Mouse (Mus musculus) liver (tissue): ENCODE measurements around the gene Prm3.

ENCODE experiments used
- DNase-seq: peaks from one replicate; pipeline ENCODE4 v3.0.0-alpha.2; 2020; ENCODE audit warnings: mixed read lengths

Prm3 gene

DNA sequence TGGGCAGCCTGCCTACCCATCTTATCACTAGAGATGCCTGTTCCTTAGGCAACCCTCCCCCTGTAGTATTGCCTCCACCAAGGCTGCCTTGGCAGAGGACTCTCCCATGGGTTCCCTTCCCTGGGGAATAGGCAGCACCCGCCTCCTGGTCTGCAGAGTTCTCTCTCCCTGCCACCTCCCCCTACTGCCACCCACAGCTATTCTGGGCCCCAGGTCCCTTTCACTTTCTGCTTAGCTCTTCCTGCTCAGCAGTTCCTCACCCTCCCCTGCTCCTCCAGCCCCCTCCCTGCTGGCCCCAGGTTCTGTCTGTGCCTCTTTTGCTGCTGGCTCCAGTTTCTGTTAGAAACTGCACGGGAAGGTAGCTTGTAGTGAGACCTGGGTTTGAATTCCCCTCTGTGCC is 21.1 kb downstream of the Prm3 start:
- DNase-seq: no peak

DNA sequence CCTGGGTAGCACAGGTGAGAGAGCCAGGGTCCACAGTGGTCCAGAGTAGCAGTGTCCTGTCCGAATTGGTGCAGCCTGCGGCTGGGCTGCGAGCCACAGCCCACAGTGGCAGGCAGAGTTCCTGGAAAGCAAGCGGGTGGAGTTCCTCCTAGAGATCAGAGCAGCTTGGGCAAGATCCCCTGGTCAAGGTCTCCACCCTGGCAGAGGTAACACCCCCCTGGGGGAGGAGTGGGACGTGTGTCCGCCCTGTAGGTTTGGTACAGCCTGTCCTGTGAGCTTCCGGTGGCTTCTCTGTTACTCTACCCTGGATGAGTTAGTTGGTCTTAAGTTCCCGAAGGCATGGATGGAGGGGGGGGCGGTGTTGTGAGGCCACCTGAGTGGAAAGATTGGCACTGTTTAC is 21.9 kb downstream of the Prm3 start:
- DNase-seq: peak; percentile 35

DNA sequence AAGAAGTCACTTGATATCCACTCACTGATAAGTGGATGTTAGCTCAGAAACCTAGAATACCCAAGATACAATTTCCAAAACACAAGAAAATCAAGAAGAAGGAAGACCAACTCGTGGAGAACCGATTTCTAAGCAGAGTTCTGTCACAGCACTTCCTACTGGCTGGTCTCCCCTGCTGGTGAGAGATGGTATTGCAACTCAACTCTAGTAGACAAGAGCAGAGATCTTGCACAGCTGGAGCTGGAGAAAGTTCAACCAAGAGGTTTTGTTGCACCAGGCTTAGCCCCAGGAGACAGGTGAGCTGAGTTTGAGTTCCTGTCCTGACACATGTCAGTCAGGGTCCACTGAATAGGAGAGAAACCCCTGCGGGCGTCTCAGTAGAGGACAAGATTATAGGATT is 23.6 kb downstream of the Prm3 start:
- DNase-seq: peak; percentile 69

DNA sequence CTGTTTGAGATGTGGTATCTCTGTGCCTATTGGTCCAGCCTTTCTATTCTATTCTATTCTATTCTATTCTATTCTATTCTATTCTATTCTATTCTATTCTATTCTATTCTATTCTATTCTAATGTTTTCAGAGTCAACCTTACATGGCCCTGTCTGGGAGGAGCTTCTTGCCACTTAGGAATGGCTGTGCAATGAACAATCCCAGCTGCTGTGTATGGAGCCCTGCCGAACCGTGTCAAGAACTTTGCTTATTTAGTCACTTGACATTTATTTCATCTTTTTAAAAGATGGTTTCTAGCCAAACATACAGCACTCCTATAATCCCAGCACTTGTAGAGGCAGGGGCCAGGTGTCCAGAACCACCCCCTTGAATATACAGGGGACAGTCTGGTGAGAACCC is 26.4 kb downstream of the Prm3 start:
- no peak for DNase-seq

DNA sequence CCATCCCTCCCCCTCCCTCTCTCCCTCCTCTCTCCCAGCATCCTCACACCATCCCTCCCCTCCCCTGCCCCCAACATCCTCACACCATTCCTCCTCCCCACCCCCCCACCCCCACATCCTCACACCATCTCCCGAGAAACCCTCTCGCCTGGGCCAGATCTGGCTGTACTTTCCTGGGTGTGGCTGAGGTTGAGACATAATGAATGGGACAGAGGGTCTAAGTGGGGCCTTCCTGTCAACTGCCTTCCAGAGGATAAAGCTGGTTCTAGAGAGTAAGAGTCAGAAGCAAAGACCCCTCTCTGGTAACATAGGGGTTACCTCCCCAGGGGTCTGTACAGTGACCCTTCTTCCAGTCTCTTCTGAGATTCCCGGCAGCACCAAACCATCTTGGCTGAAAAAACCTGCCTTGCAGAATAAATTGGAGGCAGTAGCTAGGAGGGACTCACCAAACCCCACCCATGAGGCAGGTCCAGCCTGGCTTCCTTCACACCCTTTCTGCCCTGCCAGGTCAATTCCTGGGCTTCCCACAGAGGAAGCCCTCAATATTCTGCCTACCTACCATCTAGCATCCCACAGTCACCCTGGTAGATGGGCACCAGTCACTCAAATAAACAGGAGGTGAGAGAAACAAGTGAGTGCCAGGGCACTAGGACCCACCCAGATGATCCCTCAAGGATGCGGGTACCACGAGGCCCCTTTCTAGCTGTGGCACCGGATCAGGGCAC is 27.0 kb downstream of the Prm3 start:
- DNase-seq: no peak

DNA sequence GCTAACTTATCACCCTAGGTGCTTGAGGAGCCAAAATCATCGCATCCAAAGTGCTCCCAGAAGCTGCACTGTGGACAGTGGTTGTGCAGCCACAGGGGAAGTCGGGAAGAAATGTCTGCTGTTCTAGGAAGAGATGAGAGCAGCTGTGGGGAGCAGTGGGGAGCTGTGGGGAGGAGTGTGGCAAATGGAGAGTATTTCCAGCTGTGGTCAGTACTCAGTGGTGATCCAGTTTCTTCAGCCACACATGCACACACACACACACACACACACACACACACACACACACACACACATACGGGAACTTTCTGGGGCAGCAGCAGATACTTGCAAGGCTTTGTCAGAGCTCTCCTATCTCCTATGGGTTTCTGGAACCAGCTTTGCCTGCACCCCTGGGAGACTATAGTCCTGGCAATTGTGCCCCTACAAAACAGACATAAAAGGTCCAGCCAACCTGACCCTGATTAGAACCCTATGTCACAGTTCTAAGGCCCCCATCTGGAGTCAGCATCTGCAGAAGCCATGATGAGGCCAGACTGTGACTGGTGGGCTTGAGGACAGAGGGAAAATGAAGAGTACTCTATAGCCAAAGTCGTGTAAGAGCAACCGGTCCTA is 28.0 kb downstream of the Prm3 start:
- DNase-seq: no peak

DNA sequence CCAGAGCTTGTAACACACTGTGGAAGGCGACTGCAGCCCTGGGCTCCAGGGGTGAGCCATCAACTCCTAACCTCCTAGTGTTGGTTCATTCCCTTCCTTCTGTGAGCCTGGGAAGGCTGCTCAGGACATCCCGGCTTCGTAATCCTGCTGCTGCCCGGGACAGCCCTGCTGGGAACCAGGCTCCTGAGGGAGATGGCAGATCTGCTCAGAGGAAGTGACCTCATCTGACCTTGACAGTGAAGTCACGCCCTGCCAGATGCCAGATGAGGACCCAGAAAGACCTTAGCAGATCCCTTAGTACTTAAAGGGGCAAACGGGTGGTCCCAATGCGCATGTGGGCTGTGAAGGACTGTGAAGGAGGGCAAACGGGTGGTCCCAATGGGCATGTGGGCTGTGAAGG is 29.5 kb downstream of the Prm3 start:
- DNase-seq: no peak

DNA sequence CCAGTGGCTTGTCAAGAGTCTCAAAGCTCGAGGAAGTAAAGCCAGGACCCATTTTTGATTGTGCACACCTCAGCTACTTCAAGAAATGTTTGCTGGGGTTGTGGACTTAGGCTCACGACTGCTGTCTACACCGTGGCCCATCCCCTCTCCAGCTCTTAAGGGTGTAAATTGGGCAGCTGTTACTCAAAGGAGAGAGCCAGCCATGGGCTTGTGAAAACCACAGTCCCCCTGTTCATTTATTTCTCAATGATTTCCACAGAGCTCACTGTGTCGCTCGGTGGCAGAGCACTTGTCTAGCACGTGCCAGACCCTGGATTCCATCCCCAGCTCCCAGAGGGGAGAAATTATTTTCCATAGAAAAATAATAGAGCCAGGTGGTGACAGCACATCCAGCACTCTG is 34.5 kb downstream of the Prm3 start:
- DNase-seq: no peak

DNA sequence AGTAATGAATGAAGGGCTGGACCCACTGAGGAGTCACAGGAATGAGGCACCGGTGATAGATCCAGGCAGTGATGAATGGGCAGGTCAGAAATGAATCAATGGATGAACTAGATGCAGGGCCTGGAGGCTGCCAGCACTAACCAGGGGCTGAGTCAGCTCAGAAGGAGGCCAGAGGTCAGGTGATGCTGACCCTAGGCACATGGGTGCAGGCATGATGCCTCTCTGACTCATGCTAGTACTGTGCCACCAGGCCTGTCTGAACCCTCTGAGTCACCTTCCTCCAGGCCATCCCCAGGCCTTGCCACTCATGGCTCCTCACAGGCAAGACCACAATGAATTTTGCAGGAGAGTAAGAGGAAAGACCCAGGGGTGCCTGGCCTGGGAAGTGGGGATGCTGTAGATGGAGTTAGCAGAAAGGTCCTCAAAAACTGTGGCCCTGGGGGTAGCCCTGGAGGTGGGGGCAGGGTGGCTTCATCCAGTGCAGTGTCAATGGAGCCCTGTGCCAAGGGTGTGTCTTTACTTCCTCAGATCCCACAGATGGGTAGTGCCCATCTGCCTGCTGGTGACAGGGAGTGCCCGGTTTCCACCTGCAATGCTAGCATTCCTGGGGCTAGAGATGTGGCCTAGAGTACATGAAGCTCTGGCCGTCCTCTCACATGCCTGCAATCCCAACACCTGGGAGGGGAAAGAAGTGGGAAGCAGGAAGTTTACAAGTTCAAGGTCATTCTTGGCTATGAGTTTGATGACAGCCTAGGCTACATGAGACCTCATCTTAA is 36.0 kb downstream of the Prm3 start:
- DNase-seq: no peak

DNA sequence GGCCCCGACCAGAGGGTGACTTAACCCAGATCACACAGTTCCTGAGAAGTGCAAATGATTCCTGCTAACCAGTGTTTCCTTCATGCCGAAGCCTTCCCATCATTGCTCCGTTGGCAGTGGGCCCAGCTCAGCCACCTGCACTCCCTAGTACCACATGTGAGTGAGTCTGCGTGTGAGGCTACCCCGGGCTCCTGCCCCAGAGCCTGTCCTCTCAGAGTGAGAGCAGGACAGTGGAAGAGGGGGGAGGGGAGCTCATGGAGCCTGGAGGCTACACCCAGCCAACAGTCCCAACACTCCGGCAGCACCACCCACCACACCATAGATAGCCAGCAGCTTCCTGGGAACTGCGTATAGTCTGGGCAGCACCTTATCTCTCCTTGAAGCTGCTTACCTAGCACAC is 40.9 kb downstream of the Prm3 start:
- no peak for DNase-seq

DNA sequence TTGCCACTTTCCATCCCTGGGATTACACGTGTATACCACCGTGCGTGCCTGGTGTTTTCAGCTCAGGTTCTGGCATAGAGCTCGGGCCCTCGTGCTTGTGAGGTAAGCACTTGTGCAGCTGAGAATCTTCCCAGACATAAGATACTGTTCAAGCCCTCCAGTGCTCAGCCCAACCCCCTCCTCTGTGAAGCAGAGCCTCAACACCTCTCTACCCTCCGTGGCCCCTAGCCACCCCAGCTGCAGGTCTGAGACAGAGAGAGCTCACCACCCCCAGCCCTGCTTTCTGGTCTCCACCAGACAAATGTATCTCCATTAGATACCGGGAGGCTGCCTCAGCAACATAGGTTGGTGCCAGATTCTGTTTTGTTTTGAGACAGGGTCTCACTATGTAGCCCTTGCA is 41.5 kb downstream of the Prm3 start:
- DNase-seq: no peak

DNA sequence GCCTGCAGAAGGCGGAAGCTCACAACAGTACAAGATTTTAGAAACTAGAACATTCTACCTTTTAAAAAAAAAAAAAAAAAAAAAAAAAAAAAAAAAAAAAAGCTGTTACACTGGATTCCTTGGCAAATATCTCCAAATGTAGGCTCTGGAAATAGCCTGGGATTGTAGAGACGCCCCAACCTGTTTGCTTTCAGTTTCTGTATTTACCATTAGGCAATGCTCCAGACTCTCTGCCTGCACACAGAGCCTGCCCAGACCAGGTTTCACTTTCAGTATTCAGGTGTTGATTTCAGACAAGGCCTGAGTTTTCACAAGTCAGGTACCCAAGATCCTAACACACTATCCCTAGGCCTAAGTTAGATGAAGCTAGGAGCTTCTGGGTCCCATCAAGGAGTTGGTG is 49.6 kb downstream of the Prm3 start:
- DNase-seq: no peak
